Mouse (Mus musculus) c-Kit-positive CD71-negative TER-119-negative erythroid progenitor cells, embryonic 14.5 days (primary cell): ENCODE measurements around the gene Ceacam11.
"Not testable (repeated sequence)": the region's sequence is repeated elsewhere in the genome, so short reads cannot be mapped to it uniquely, and the experiment has no call there.

Experiments
- DNase-seq: peaks from one replicate; pipeline ENCODE4 v3.0.0-alpha.2; 2013; ENCODE audit warnings: low read depth

The Ceacam11 gene

DNA sequence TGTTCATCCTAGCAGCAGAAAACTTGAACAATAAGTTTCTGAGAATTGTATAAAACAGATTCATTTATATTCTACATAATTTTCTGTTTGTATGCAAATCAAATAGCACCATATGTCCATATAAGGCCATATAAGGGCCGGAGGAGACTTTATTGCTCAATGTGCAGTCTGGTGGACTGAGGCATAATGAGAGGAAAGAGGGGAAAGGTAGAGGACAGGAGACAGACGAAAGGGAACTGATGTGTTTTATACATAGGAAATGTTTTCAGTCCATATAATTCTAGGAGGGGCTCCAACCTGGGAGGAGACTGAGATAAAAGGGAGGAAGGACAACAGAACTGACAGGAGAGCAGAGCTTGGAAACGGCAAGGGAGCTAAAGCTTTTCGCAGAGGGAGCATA lies at the start of gene Ceacam11:
TSS of gene Ceacam11 (plus strand) at position 301 of the 400 bp plus-strand sequence.
- no peak for DNase-seq

DNA sequence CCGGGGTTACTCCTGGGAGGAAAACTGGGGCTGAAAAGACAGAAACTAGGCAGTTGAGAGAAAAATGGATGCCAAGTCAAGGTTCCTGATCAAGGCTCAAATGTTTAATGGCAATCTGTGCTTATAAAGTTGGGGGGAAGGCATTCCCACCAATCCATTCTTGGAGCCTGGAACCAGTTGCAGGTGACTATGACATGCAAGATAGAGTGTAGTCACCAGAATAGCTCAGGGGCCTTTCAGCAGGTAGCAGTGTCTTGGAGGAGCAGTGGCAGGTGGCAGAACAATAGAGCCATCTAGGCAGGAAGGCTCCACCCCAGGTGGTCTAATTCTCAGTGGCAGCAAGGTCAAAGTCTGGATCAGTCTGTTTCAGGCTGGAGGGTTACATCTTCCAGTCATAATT lies 29.2 kb downstream of the Ceacam11 start:
- DNase-seq: not testable (repeated sequence)

- DNase-seq: no peak
Observed at GRCm38 (mm10) chr7:18009589-18009988, 37.7 kb downstream of the Ceacam11 start, which contains the start of gene Ceacam13. Gene Ceacam13 (plus strand): TSS chr7:18009889.
